Mouse (Mus musculus): Measurements from ENCODE around the gene Ttc39b.

The Ttc39b gene

GRCm38 (mm10) chr4:83318758-83319157 lies 5.3 kb downstream of the Ttc39b start:
- DNase-seq (ENCODE audit: low read depth in 2 of 2, low spot score in 2 of 2) = no peak

GRCm38 (mm10) chr4:83317826-83318348 lies 6.2 kb downstream of the Ttc39b start:
- DNase-seq (ENCODE audit: low read depth in 2 of 2, low spot score in 2 of 2) = no peak

GRCm38 (mm10) chr4:83316718-83317117 lies 7.3 kb downstream of the Ttc39b start:
- no peak for DNase-seq (ENCODE audit: low read depth in 2 of 2, low spot score in 2 of 2)

GRCm38 (mm10) chr4:83315930-83316329 lies 8.1 kb downstream of the Ttc39b start:
- no peak for DNase-seq (ENCODE audit: low read depth in 2 of 2, low spot score in 2 of 2)

- peak; percentile 17 to 38 for DNase-seq (ENCODE audit: low read depth in 2 of 2, low spot score in 2 of 2)
These were observed 8.9 kb downstream of the Ttc39b start for GRCm38 (mm10) chr4:83314922-83315881.

GRCm38 (mm10) chr4:83314261-83314793 lies 9.7 kb downstream of the Ttc39b start:
- peak in 1 of 2 experiments; percentile 33 for DNase-seq (ENCODE audit: low read depth in 2 of 2, low spot score in 2 of 2)

GRCm38 (mm10) chr4:83312336-83312735 lies 11.7 kb downstream of the Ttc39b start:
- DNase-seq (ENCODE audit: low read depth in 2 of 2, low spot score in 2 of 2) = no peak

- no peak for DNase-seq (ENCODE audit: low read depth in 2 of 2, low spot score in 2 of 2)
These were observed 12.6 kb downstream of the Ttc39b start for GRCm38 (mm10) chr4:83311481-83311880.

- no peak for DNase-seq (ENCODE audit: low read depth in 2 of 2, low spot score in 2 of 2)
These were observed 13.1 kb downstream of the Ttc39b start for GRCm38 (mm10) chr4:83310990-83311389.

- no peak for DNase-seq (ENCODE audit: low read depth in 2 of 2, low spot score in 2 of 2)
These were observed 15.1 kb downstream of the Ttc39b start for GRCm38 (mm10) chr4:83308914-83309313.

GRCm38 (mm10) chr4:83307686-83308469 lies 16.2 kb downstream of the Ttc39b start:
- no peak for DNase-seq (ENCODE audit: low read depth in 2 of 2, low spot score in 2 of 2)

GRCm38 (mm10) chr4:83306879-83307278 lies 17.2 kb downstream of the Ttc39b start:
- no peak for DNase-seq (ENCODE audit: low read depth in 2 of 2, low spot score in 2 of 2)

GRCm38 (mm10) chr4:83305099-83305498 lies 19.0 kb downstream of the Ttc39b start:
- no peak for DNase-seq (ENCODE audit: low read depth in 2 of 2, low spot score in 2 of 2)

GRCm38 (mm10) chr4:83302887-83303827 lies 20.9 kb downstream of the Ttc39b start:
- DNase-seq (ENCODE audit: low read depth in 2 of 2, low spot score in 2 of 2) = peak; percentile 65 to 75

- DNase-seq (ENCODE audit: low read depth in 2 of 2, low spot score in 2 of 2) = no peak
These were observed 21.8 kb downstream of the Ttc39b start for GRCm38 (mm10) chr4:83302123-83302737.

GRCm38 (mm10) chr4:83301713-83302112 lies 22.3 kb downstream of the Ttc39b start:
- DNase-seq (ENCODE audit: low read depth in 2 of 2, low spot score in 2 of 2) = no peak

- no peak for DNase-seq (ENCODE audit: low read depth in 2 of 2, low spot score in 2 of 2)
These were observed 39.2 kb downstream of the Ttc39b start for GRCm38 (mm10) chr4:83284768-83285350.

GRCm38 (mm10) chr4:83283973-83284767 lies 39.9 kb downstream of the Ttc39b start:
- DNase-seq (ENCODE audit: low read depth in 2 of 2, low spot score in 2 of 2) = no peak

GRCm38 (mm10) chr4:83282424-83282823 lies 41.6 kb downstream of the Ttc39b start:
- DNase-seq (ENCODE audit: low read depth in 2 of 2, low spot score in 2 of 2) = no peak
